Comparison of ENCODE assay signal across 13 mouse cellular contexts in genomic region chr5:93104987-93105823, GRCm38 (mm10). TPM values are rescaled to one million over a fixed set of nuclear protein-coding genes. Genes with fewer than 3 reads are reported as not detected.
DNase-seq lines count a peak whose midpoint lies in the region.
"Had no signal": no experiment of that assay in that cellular context is flagged by ENCODE, and none has a peak within 500 bp of the region (broad histone marks: within the 10 kb centered on the region; RNA-seq: fewer than 3 reads in every experiment).

No protein-coding gene starts in this region.

- intact Hi-C loops in heart, postnatal 10 days (cut with DNase I): no loop called here

- DNase-seq in heart, adult 11 months: peak; percentile 71
- DNase-seq in heart, postnatal 10 days: no peak
- peak; percentile 91 for DNase-seq in 416B (ENCODE audit: low read depth)
- peak; percentile 6 for DNase-seq in MEL-GATA-1-ER (ENCODE audit: extremely low read depth, low read depth)
- DNase-seq in fibroblast of lung, adult 2 months (ENCODE audit: low read depth): peak; percentile 81
- DNase-seq in lung, postnatal 4 days: no peak
- no peak for DNase-seq in thymus, postnatal 14 days
- DNase-seq in ovary, postnatal 14 days (ENCODE audit: low spot score): no peak
- DNase-seq: cerebellum, postnatal 25 days; kidney, postnatal 36 days; left cerebral cortex, postnatal 4 days; liver, embryonic 13.5 days; midbrain, embryonic 14.5 days had no signal

RNA-seq across cellular contexts. Expression of gene Sept11, which starts 12.0 kb away (rescaled TPM):
- 10 to 100 TPM; 82.1 to 91.4 TPM for total RNA-seq in heart, postnatal 10 days (2021)

Comparison
In these comparisons a context has a peak if more than half of its experiments do, and no peak if none do; other contexts are left out.
1. DNase-seq: peak in heart, adult 11 months (single experiment), 416B (single experiment), MEL-GATA-1-ER (single experiment) and fibroblast of lung, adult 2 months (single experiment); none in heart, postnatal 10 days (0 of 2), lung, postnatal 4 days (0 of 2), thymus, postnatal 14 days (single experiment) and ovary, postnatal 14 days (single experiment).